Mouse (Mus musculus): ENCODE measurements around the gene Pfkfb2. TPM values are rescaled to one million over a fixed set of nuclear protein-coding genes. Genes with fewer than 3 reads are reported as not detected.

Gene Pfkfb2
- total RNA-seq (2023): 10 to 100 TPM; 19.6 to 20.5 TPM

DNA sequence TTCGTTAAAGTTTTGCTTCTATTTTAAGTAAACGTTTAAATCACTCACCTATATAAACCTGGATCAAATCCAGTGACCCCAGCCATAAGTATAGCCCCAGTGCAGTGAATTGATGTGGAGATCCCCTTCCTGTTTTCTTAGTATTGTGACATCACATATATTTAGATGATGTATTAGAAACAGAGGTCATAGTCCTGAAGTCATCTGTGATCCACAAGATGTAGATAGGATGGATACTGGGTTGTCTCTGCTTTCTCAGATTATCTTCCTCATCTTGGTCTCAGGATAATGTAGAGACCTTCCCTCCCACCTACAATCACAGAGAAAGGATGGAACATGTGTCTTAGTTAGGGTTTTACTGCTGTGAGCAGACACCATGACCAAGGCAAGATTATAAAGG lies at the start of gene Pfkfb2:
Pfkfb2 (minus strand) TSS at position 101 of the 400 bp plus-strand sequence.

DNA sequence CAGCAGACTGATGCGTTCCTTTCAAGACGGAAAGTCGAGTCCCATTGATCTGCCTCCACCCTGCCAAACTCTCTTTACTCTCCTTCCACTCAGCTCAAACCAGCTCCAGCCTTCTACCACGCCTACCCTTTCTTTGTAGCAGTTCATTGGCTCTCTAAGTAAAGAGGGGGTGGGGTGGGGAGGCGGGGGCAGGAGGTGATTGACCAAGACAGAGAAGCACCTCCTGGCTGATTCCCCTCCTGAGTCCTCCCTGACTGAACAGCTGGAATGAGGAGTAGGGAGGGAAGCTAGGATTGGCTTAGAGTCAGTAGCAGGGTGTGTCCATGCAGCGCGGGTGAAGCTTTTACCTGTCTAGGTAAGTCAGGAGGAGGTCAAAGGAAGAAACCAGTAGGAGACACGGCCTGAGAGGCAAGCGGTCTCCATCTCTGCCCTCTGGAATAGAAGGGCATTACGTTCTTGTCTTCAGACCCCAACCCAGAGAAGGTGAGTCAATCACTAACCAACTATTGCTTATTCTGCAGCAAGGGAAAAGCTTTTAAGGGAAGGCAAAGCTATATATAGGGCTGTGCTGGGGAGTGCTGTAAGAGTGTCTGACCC lies 2.8 kb upstream of the Pfkfb2 start, which contains the start of gene AA986860:
AA986860 (plus strand) TSS at position 236 of the 597 bp plus-strand sequence.

DNA sequence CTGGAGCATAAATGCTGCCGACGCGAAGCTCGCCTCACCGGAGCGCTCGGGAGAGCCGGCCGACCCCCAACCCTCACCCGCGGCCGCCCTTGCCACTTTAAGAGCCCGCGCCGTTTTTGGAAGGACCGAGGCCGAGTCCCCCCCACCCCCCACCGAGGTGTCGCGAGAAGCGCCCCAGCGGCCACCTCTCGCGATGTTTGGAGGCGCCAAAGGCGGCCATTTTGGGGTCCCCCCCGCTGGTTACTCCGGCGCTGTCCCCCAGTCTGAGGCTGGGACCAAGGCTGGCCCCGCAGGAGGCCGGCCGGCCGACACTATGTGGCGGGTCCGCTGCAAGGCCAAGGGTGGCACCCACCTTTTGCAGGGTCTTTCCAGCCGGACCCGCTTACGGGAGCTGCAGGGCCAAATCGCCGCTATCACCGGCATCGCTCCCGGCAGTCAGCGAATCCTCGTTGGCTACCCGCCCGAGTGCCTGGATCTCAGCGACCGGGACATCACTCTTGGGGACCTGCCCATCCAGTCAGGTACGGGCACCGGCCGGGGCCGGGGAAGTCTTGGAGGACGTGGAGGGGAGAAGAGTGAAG lies 11.7 kb downstream of the Pfkfb2 start, which contains the start of gene Yod1:
Yod1 (plus strand) TSS at position 37 of the 581 bp plus-strand sequence.

DNA sequence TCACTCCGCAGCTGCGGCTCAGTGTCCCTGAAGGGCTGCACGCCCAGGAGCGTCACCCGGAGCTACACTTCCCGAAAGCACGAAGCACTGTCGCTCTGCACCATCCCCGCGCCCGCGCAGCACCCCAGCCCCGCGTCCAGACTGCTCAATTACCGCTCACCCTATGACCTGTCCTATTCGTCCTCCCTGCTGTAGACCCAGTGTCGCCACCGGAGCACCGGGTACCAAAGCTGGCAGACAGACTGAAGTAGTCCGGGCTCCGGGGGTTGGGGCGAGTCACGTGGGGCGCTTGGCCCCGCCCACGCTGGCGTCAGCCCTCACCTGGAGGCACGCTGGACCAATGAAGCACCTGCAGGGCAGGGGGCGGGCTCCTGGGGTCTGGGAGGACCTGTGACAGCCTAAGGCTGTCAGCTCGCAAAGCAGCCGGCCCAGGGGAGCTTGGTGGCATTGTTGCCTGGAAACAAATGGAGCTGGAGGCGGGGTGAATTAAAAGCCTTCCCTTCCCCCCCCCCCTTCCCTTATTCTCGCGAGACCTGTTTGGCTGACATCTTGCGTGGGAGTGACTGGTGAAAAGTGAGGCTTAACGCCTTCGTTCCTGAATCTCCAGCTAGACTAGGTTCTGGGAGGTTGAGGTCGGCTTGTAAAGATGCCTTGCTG lies 13.4 kb downstream of the Pfkfb2 start, which contains the start of gene Gm29427:
Gm29427 (minus strand) TSS at position 239 of the 657 bp plus-strand sequence.

DNA sequence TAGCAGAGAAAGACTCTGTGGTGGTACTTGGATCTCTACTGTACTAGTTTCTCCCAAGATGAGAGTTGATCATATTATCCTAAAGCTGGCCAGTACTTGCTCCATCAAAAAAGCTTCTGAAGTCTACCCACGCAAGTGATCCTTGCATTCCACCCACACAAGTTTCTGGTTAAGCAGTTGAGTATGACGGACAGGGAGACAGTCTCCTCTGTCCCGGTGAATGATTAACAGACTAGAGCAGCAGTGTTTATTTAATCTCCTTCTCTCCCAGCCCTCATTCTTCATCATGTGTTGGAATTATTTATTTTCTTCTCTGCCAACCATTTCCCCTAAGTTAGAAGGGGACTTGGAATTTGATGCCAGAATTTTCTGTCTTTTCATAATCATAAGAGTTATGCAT lies 67.6 kb downstream of the Pfkfb2 start, which contains the start of gene C4bp:
C4bp (minus strand) TSS at position 179 of the 400 bp plus-strand sequence.

Other genes with a start within 250 kb of the Pfkfb2 start
- gene Zp3r, start 99.6 kb downstream of the Pfkfb2 start, total RNA-seq (2023): not detected
- gene C4bp, start 67.6 kb downstream of the Pfkfb2 start, total RNA-seq (2023): not detected
- gene Gm29427, start 13.5 kb downstream of the Pfkfb2 start, total RNA-seq (2023): not detected
- 1 to 10 TPM; 9.0 to 9.2 TPM for gene Yod1, start 11.9 kb downstream of the Pfkfb2 start, total RNA-seq (2023)
- gene AA986860, start 2.7 kb upstream of the Pfkfb2 start, total RNA-seq (2023): under 1 TPM; 0.33 to 0.42 TPM
- gene Fcamr, start 71.6 kb upstream of the Pfkfb2 start, total RNA-seq (2023): not detected
- not detected for gene Pigr, start 97.4 kb upstream of the Pfkfb2 start, total RNA-seq (2023)
- 1 to 10 TPM; 3.4 to 5.2 TPM for gene Fcmr, start 136.4 kb upstream of the Pfkfb2 start, total RNA-seq (2023)
- not detected for gene Il24, start 158.2 kb upstream of the Pfkfb2 start, total RNA-seq (2023)
- gene Il20, start 182.2 kb upstream of the Pfkfb2 start, total RNA-seq (2023): not detected
- not detected for gene Il19, start 210.9 kb upstream of the Pfkfb2 start, total RNA-seq (2023)

Data from neutrophil, adult 59 days (primary cell).